In the genomic region with DNA sequence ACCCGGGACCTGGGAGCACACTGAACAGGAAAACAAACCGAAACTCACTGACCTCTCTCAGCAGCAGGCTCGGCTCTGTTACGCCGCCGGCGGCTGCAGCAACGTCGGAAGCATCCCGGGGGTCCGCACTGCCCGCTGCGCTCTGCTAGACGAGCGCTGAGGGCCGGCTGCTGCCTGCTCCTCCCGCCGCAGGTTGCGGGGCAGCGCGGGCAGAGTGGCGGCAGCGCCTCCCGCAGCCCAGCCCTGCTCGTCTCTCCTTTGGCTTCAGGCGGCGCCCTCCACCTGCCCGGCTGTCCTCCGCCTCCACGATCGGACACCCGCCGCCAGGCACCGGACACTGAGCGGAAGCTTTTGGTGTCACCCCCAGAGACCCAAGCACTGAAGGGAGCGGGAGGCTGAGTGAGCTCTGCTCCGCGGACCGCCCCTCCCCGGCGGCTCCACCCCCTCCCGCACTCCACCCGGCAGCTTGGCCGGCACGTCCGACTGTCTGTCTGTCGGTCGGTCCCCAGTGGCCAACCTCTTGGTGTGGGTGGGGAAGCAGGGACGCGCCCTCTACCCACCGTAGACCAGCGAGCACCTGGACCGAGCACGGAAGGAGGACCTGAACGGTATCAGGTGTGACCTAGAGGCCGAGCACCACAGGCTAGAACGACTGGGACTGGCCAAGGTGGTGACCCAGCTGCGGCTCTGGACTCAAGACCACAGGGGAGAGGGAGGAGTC, we compare ENCODE assay signal across 8 mouse cellular contexts. TPM values are rescaled to one million over a fixed set of nuclear protein-coding genes. Genes with fewer than 3 reads are reported as not detected.
DNase-seq lines count a peak whose midpoint lies in the region; ATAC-seq and TF ChIP-seq lines count a peak whose summit lies in the region.

A gene (minus strand): TSS at position 420 of the 721 bp plus-strand sequence.

- no peak for ATAC-seq in erythroblast, adult 5-6 weeks (replicated peaks; ENCODE audit: low FRiP score, poor library complexity, severe bottlenecking)
- ATAC-seq in megakaryocyte-erythroid progenitor cell, adult 5-6 weeks (replicated peaks; ENCODE audit: low FRiP score, low TSS enrichment, poor library complexity, severe bottlenecking): peak; percentile 79

- intact Hi-C loops in left cerebral cortex, postnatal 4 days (cut with DNase I): no loop called here

- H3K36me3 ChIP-seq in erythroblast, embryonic 14.5 days (ENCODE audit: control insufficient read depth): no peaks in the 10 kb centered on the region

- no peak for TF ChIP-seq CTCF in cortical plate, adult 2 months (IDR thresholded peaks at IDR 0.05; ENCODE audit: extremely low read depth, insufficient read depth, low read length)

- H3K9me3 ChIP-seq in erythroblast, embryonic 14.5 days (ENCODE audit: control insufficient read depth, low read length): no peaks in the 10 kb centered on the region

- H3K27me3 ChIP-seq in erythroblast, embryonic 14.5 days (ENCODE audit: control insufficient read depth): peaks cover 31% of the 10 kb centered on the region

- H3K4me3 ChIP-seq in erythroblast, embryonic 14.5 days (replicated peaks): peak within 1 kb of the TSS; percentile 60
- H3K4me3 ChIP-seq in cortical plate, adult 2 months (ENCODE audit: insufficient read depth, low read length): peak within 1 kb of the TSS; percentile 87

- H3K27ac ChIP-seq in cortical plate, adult 2 months (ENCODE audit: insufficient read depth, low read length): peak within 1 kb of the TSS; percentile 14; the same call in 1 of the 2 replicates

- no peaks in the 10 kb centered on the region; the same call in 1 of the 2 replicates for H3K4me1 ChIP-seq in erythroblast, embryonic 14.5 days (ENCODE audit: control insufficient read depth)
- no peaks in the 10 kb centered on the region for H3K4me1 ChIP-seq in cortical plate, adult 2 months (ENCODE audit: control insufficient read depth, insufficient read depth, low read length)

- TF ChIP-seq POLR2A in cortical plate, adult 2 months (IDR thresholded peaks at IDR 0.05; ENCODE audit: extremely low read depth, insufficient read depth, low read length): no peak

- DNase-seq in gastrocnemius, postnatal 25 days: peak; percentile 49
- peak; percentile 46 for DNase-seq in induced T-regulatory cell, adult 2 months (ENCODE audit: low read depth)
- DNase-seq in left cerebral cortex, postnatal 4 days: peak; percentile 53
- DNase-seq in right cerebral cortex, postnatal 25 days: peak; percentile 47

RNA-seq across cellular contexts. Expression of the gene that starts here (rescaled TPM):
- polyA plus RNA-seq in erythroblast, embryonic 14.5 days (2012): not detected in 2 replicates
- total RNA-seq in erythroblast, adult 5-6 weeks (2015; ENCODE audit: low replicate concordance): not detected in 2 replicates
- total RNA-seq in erythroblast, adult 5-6 weeks (2017; ENCODE audit: low replicate concordance): not detected in 2 replicates
- 4.2 TPM in 2 replicates for polyA plus RNA-seq in cortical plate, adult 2 months (2012; rRNA removed)
- total RNA-seq in gastrocnemius, postnatal 25 days (2021): under 1 TPM; 0.59 to 0.84 TPM
- total RNA-seq in left cerebral cortex, postnatal 4 days (2021): 10 to 100 TPM; 36.3 to 38.9 TPM
- 0.10 and 0.24 TPM in 2 replicates for total RNA-seq in megakaryocyte-erythroid progenitor cell, adult 5-6 weeks (2014; fragmentation: Nextera tagmentation)
- 0.08 TPM in 1 of 2 replicates, not detected in the other for total RNA-seq in megakaryocyte-erythroid progenitor cell, adult 5-6 weeks (2017)

Comparison
In these comparisons a context has a peak if more than half of its experiments do, and no peak if none do; other contexts are left out.
1. RNA of the gene that starts here (total RNA-seq): 36.3 to 38.9 TPM in left cerebral cortex, postnatal 4 days; 0.59 to 0.84 TPM in gastrocnemius, postnatal 25 days, 0.08 to 0.24 TPM in megakaryocyte-erythroid progenitor cell, adult 5-6 weeks and not detected in erythroblast, adult 5-6 weeks; every median in the first group is over 10 times any median in the second.
2. Peak in DNase-seq in gastrocnemius, postnatal 25 days; RNA of the gene not detected or under 1 TPM.
3. Peak in ATAC-seq in megakaryocyte-erythroid progenitor cell, adult 5-6 weeks; RNA of the gene not detected or under 1 TPM.
4. Peak in every context shown above with its lines, with median percentiles within 50 percentile points of each other: DNase-seq.